Mouse (Mus musculus) adipocyte (in vitro differentiated cells): Measurements from ENCODE around the gene Pnkd.

Experiments used
- DNase-seq: peaks from one replicate; pipeline ENCODE4 v3.0.0-alpha.2; 2016; ENCODE audit warnings: low spot score

Gene Pnkd

DNA sequence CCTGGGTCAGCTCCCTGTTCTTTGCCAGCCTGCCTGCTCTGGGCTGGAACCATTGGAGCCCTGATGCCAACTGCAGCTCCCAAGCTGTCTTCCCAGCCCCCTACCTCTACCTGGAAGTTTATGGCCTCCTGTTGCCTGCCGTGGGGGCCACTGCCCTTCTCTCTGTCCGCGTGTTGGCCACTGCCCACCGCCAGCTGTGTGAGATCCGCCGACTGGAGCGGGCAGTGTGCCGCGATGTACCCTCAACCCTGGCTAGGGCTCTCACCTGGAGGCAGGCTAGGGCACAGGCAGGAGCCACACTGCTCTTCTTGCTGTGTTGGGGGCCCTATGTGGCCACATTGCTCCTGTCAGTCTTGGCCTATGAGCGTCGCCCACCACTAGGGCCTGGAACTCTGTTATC lies 5.7 kb upstream of the Pnkd start:
- DNase-seq = no peak

- DNase-seq = no peak
Observed at GRCm38 (mm10) chr1:74280591-74281325, 4.0 kb upstream of the Pnkd start.

- no peak for DNase-seq
Observed at GRCm38 (mm10) chr1:74281372-74281771, 3.4 kb upstream of the Pnkd start.

GRCm38 (mm10) chr1:74281886-74282285 lies 2.8 kb upstream of the Pnkd start:
- no peak for DNase-seq

- DNase-seq = no peak
Observed at GRCm38 (mm10) chr1:74282896-74283625, 1.7 kb upstream of the Pnkd start.

- DNase-seq = peak; percentile 72
Observed at GRCm38 (mm10) chr1:74283686-74284463, 855 bp upstream of the Pnkd start.

DNA sequence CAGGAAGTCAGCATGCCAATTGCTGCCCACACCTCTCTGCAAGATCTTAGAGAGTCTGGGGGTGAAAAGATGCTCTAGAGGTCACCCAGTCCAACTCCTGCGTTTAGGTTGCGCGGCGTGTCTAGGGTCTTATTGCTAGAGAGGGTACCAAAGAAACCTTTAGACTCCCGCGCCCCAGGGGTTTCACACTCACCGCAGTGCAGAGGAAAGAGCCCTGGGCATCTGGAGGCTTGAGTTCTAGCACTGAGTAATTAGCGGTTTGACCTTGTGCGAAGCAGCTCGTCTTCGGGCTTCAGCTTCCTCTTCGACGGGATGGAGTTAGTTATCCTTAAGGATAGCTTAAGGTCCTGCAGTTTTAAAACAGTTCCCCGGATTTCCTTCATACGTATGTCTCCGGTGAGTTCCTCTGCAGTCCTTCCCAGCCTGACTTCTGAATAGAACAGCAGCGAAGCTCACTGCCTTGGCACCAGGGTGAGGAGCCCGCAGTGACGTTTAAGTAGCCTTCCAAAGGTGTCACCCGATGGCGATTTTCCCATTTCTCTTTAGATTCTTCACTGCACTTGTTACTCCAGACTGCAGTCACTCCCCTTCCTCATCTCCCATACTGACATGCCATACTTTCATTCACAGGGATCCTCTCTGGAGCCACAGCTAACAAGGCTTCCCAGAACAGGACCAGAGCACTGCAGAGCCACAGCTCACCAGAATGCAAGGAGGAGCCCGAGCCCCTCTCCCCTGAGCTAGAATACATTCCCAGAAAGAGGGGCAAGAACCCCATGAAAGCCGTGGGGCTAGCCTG lies 681 bp downstream of the Pnkd start:
- peak; percentile 46 for DNase-seq

DNA sequence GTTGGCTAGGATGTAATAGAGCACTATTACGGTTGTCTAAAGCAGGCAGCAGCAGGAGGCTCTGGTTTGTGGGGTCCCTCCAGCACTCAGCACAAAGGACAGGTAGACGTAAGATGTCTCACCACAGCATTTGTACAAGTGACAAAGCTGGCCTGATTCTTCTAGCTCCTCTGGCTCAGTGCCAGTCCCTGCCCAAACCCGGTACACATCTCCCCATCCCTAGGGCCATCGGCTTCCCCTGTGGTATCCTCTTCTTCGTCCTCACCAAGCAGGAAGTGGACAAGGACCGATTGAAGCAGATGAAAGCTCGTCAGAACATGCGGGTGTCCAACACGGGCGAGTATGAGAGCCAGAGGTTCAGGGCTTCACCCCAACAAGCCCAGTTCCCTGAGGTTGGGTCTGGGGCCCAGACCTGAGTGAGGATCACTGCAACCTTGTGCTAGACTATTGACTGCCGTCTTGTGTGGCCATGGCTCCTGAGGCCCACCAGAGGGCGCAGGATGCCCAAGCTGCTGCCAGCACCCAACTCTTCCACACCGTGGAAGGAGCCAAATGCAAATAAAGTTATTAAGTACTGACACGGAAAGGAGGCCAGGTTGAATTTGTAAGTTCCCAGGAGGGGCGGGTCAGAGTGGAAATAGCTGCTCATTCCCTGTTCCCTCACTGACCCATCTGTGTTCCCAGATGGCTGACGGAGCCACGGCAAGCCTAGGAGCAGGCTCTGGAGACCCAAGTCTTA lies 2.3 kb downstream of the Pnkd start:
- DNase-seq = peak; percentile 53

DNA sequence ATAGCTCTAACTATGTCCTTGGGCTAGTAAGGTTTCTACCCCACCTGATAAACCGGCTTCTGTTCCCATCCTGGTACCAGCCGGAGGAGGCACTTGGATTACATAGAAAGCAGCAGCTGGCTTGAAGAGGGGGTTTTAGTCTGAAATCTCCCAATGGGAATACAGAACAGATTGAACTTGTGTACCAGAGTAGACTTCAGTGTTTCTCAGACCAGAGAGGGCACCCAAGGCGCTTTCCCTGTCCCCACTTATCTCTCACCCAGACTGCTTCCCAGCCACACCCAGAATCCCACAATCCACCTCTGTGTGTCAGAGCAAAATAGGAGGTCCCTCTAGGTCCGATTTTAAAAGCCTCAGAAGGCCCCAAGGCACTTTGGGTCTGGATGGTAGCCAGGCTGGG lies 3.6 kb downstream of the Pnkd start:
- DNase-seq = no peak

DNA sequence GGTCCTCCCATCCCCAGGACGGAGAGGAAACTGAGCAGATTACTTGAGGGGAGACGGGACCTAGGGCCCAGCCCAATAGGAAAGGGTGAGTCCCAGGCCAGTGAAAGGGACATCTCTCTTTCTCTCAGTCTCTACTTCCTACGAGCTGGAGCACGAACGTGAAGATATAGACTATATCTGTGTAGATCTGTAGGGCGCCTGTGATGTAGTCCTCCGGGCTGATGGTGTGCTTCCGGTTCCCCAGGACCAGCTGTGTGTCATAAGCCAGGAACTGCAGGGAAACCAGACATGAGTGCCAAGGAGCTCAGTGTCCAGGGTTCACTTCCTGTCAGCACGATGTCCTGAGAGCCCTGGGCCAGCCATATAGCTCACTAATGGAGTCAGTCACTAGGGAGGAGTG lies 4.5 kb downstream of the Pnkd start:
- DNase-seq = no peak

DNA sequence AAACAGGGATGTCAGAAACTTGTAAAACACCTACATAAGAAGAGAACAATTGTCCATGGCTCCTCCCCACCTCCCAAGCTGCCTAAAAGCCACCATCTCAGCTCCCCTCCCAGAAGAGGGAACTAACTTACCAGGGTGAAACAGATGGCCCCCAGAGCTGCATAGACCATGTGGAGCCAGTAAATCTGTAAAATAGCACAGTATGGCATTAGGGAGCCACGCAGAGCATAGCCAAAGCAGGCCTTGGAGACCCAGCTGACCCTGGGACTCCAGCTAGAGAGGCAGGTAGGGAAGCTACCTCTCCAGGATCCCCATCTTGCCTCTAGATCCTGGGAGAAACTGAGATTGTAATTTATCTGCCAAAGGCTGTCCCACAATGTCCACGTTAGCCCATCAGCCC lies 5.0 kb downstream of the Pnkd start:
- no peak for DNase-seq

GRCm38 (mm10) chr1:74290141-74290540 lies 5.4 kb downstream of the Pnkd start:
- DNase-seq = no peak

GRCm38 (mm10) chr1:74292331-74293020 lies 7.7 kb downstream of the Pnkd start:
- DNase-seq = no peak

GRCm38 (mm10) chr1:74293306-74293960 lies 8.7 kb downstream of the Pnkd start:
- no peak for DNase-seq

GRCm38 (mm10) chr1:74294090-74294643 lies 9.4 kb downstream of the Pnkd start:
- DNase-seq = no peak

- DNase-seq = peak; percentile 74
Observed at GRCm38 (mm10) chr1:74294733-74295455, 10.2 kb downstream of the Pnkd start.

- peak; percentile 97 for DNase-seq
Observed at GRCm38 (mm10) chr1:74295456-74296171, 10.9 kb downstream of the Pnkd start.

- DNase-seq = no peak
Observed at GRCm38 (mm10) chr1:74296477-74296876, 11.7 kb downstream of the Pnkd start.
